Mouse (Mus musculus) spleen, postnatal 4 days (tissue): Measurements from ENCODE around the gene Ndrg4.

Experiments
- DNase-seq, 2 experiments: peaks; one replicate each; pipeline ENCODE4 v3.0.0; 2022; ENCODE audit warnings: low spot score in 2 of 2

Ndrg4 gene

DNA sequence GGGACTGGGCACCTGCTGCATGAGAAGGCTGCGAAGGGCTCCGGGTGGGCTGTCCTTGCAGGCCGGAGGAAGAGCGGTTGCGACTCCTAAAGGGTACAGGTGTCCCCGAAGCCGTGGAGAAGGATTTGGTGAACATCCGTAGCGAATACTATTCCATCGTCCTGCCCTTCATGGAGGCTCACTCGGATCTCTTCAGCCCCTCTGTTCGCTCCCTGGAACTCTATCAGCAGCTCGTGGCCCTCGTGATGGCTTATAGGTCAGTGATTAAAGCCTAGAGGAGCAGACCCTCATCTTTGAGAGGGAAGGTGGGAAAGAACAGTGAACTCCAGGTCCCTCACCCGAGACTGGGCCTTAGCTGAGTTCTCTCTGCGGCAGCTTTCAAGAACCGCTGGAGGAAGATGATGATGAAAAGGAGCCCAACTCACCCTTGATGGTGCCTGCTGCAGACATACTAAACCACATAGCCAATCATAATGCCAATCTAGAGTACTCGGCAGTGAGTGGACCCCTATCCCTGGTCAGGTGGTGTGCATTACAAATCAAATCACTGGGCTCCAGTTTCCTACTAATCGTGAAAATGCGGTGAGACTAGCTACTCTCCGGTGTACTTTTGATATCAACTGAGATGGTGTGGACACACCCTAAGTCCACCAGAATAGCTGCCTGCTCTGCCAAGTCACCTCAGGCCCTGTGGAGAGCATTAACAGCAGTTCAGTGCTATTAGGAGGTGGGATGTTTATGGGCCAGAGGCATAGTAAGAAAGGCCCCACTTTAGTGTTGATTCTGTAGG, 40.0 kb downstream of the Ndrg4 start:
- DNase-seq: no peak

DNA sequence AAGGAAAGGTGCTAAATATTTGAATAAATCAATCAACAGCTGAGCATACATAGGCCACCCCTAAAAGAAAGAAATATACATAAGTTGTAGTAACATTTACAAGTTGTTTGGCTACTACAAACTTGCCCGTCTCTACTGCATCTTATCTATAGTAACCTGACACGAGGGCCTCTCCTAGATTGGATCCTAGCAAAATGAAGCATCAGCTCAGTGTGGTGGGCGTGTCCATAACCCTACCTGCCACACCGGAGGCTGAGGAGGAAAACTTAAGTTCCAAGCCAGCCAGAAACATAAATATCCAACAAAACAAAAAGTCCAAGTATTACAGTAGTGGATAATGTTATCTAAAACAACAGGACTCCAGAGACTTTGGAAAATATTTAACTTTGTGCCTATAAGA, 50.8 kb downstream of the Ndrg4 start:
- DNase-seq: no peak

DNA sequence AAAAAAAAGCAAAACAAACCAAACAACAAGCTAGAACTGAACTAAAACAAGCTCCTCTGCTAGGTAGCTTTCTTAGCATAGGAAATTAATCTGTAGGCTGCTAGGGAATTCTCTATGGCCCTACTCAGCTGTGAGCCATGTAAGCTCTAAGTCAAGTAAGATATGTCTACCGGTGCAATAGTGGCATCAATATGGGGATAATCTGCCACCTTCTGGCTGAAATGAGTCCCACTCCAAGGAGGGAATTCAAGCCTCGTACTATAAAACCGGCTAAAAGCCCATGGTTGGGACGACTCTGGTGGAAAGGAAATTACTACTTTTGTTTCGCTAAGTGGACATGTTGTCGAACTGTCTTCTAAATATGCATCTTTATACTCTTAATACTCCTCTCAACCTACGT, 61.8 kb downstream of the Ndrg4 start:
- DNase-seq: no peak

DNA sequence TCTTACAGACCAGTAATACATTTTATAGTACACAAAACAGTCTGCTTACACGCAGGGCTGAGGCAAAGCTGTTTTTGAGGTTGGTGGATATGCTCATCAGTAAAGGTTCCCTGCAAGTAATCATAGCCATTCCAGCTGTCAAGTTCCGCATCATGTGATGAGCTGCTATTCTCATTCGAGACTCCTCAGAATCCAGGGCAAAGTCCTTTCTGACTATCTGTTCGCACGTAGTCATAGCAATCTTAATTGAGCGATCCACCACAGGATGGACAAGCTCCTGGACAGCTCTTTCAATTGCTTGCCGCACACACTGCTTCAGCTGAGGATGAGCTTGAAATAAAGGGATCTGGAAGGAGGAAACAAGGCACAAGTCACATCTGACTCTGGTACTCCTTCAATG, 65.0 kb downstream of the Ndrg4 start:
- DNase-seq: no peak

DNA sequence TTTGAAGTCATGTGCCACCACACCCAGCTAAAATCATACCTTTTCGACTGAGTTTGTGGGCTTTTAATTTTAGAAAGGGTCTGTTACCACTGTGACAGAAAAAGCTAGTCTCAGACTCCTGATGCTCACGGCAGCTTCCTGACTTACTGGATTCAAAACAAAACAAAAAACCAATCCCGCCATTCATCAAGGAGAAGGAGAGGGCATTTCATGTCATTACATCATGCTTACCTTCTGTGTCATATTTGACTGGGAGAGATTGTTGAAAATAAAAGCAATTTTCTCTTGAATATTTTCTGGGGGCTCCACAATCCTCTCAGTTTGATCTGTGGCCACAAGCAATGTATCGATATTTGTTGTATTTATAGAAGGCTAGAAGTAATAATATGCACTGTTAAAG, 71.2 kb downstream of the Ndrg4 start:
- no peak for DNase-seq

DNA sequence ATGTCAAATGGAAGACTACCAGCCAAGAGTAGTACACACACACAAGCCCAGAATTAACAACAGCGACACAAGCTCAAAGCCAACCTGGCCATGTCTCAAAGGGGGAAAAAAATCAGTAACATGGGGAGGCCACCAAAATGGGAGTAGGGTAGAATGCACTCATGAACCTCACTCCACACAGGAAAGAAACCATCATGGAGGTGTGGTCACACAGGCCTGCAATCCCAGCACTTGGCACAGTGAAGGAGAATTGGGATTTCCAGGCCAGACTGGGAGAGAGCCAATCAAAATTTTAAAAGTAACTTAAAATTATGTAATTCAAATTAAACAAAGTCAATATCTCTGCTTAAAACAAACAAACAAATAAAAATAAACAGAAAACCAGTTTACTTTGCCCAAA, 75.1 kb downstream of the Ndrg4 start:
- DNase-seq: no peak

DNA sequence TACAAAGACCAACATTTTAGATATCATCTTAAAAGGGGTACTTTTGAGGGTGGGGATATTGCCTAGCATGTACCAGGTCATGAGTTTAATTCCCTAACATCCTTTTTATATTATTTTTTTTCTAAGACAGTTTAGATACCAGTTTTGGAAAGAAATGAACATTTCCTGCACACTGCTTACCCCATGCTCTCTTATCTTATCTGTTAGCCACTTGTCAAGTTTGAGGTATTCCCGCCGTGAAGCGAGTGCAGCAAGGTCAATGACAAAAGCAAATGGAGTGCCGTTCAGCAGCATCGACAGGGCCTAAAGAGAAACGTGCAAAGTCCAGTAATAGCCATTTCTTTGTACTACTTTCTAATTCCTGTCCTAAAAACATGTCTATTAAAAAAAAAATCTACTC, 83.5 kb downstream of the Ndrg4 start:
- DNase-seq: no peak

DNA sequence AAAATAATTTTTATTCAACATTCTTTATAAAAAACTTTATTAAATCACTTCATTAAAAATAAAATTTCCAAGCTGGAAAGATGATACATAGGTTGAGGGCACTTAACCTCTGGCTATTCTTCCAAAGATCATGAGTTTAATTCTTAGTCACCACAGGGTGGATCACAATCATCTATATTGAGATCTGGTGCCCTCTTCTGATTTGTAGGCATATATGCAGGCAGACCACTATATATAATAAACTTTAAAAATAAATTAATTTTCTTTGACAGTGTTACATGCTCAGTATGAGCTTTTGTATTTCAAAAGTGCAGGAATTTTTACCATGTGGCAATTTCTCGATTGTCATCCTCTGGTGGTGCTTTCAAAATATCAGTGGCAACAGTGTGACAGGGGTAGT, 87.4 kb downstream of the Ndrg4 start:
- no peak for DNase-seq
